Mouse (Mus musculus): ENCODE measurements around the gene Olfr975.
"Not testable (repeated sequence)": the region's sequence is repeated elsewhere in the genome, so short reads cannot be mapped to it uniquely, and the experiment has no call there.

Gene Olfr975

DNA sequence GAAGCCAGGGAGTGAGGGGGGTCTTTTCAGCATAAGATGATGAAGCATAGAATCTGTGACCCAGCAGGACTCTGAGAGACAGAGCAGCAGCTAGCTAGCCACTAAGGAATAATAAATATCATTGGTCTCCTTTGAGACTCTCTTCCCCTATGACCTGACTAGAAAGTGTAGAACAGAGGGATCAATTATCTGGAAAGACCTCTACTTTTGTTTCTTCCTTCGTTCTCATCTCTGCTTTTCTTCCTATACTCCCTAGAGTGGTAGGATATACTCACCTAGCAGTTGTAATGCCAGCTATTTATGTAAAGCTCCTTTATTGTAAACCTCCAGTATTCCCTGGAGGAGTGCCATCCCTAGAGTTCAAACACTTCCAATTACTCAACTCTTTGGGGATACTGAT, at the start of gene Olfr975:
Gene Olfr975 (minus strand): TSS at position 101 of the 400 bp plus-strand sequence.
- no peak for DNase-seq (ENCODE audit: low read depth in 2 of 2, low spot score in 2 of 2)

GRCm38 (mm10) chr9:39991813-39992212, 40.0 kb upstream of the Olfr975 start, which contains the start of gene Olfr978:
TSS of gene Olfr978 (plus strand) at chr9:39992113.
- DNase-seq (ENCODE audit: low read depth in 2 of 2, low spot score in 2 of 2), result no peak

DNA sequence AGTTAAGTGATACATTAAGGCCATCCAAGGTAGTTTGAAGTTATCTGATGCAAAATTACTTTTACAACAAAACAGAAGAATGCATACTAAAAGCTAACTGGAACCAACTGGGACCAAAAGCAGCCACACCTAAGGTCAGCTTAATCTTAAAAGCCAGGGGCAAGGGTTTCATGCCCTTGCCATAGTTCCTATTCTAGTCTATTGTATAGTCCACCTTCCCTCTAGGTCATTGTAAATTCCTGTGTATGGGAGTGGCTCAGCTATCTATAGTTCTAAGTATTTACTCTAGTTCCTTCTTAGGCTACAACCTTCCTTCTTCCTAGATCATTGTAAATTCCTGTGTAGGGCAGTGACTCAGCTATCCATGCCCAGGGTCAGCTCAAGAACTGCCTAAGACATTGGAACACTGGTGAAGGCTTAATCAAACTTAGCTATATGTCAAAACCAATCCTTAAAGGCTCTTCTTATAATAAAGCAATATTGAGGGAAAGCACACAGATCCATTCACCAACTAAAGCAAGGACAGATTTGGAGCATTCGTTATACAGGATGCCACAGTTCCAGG, 24.8 kb upstream of the Olfr975 start:
- DNase-seq (ENCODE audit: low read depth in 2 of 2, low spot score in 2 of 2), result not testable (repeated sequence)

DNA sequence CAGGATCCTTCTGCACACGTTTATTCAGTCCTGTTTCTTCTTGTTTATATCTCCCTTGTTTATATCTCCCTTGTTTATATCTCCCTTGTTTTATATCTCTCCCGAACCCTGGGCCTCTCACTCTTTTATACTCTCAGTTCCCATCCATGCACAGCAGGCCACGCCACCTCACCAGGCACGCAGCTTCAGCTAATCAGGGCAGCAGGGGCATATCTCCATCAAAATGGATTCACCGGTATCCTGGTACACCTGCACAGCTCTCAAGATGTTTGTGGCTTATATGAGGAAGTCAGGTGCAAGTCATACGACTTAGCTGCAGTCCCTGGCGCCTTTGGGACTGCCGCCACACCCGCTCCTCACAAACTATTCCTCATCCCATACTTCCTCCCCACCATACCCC, 9.2 kb upstream of the Olfr975 start, which contains the start of gene Olfr976:
Gene Olfr976 (minus strand): TSS at position 101 of the 400 bp plus-strand sequence.
- DNase-seq (ENCODE audit: low read depth in 2 of 2, low spot score in 2 of 2), result not testable (repeated sequence)

DNA sequence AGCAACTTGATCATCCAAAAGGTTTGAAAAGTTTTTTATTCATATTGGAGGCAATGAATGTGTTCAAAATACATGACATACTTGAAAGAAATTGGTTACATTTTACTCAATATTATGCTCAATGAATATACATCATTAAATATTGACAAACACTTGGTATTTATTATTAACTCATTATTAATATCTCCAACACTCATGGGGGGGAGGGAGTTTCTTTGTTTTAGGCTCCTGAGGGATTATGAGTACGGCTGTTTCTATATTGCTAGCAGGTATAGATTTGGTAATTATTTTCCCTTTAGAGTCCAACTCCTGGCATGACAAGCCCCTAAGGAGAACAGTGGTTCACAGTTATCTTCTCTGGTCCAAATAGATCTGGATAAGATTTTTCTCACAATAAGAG, 14.6 kb downstream of the Olfr975 start, which contains the start of gene Olfr974:
Gene Olfr974 (plus strand): TSS at position 301 of the 400 bp plus-strand sequence.
- no peak for DNase-seq (ENCODE audit: low read depth in 2 of 2, low spot score in 2 of 2)

- DNase-seq (ENCODE audit: low read depth in 2 of 2, low spot score in 2 of 2), result not testable (repeated sequence)
These were observed 23.0 kb downstream of the Olfr975 start for GRCm38 (mm10) chr9:39928837-39929236.

- DNase-seq (ENCODE audit: low read depth in 2 of 2, low spot score in 2 of 2), result not testable (repeated sequence)
These were observed 23.6 kb downstream of the Olfr975 start for GRCm38 (mm10) chr9:39927975-39928836.

GRCm38 (mm10) chr9:39909939-39910338, 41.9 kb downstream of the Olfr975 start:
- no peak for DNase-seq (ENCODE audit: low read depth in 2 of 2, low spot score in 2 of 2)

- no peak for DNase-seq (ENCODE audit: low read depth in 2 of 2, low spot score in 2 of 2)
These were observed 44.8 kb downstream of the Olfr975 start, which contains the start of gene Olfr229 for GRCm38 (mm10) chr9:39907036-39907435. TSS of gene Olfr229 (plus strand) at chr9:39907336.

GRCm38 (mm10) chr9:39905106-39905505, 46.7 kb downstream of the Olfr975 start:
- DNase-seq (ENCODE audit: low read depth in 2 of 2, low spot score in 2 of 2), result no peak
